Comparison of ENCODE assay signal across 23 mouse cellular contexts in genomic region chr19:55523340-55523739, GRCm38 (mm10).
A peak's percentile ranks its signal among the peaks of the same experiment; 100 is the strongest.
DNase-seq lines count a peak whose midpoint lies in the region; ATAC-seq lines count a peak whose summit lies in the region.
"Had no signal": no experiment of that assay in that cellular context is flagged by ENCODE, and none has a peak within 500 bp of the region (broad histone marks: within the 10 kb centered on the region; RNA-seq: fewer than 3 reads in every experiment).

No protein-coding gene starts in this region.

- ATAC-seq in midbrain, embryonic 13.5 days = no peak
- no peak for ATAC-seq in midbrain, embryonic 14.5 days (ENCODE audit: low FRiP score, low TSS enrichment)
- no peak for ATAC-seq in kidney, embryonic 14.5 days (ENCODE audit: low FRiP score, low TSS enrichment)

- H3K4me2 ChIP-seq in midbrain, embryonic 13.5 days (replicated peaks) = no peak overlapping the region
- no peak overlapping the region for H3K4me2 ChIP-seq in midbrain, embryonic 14.5 days (ENCODE audit: low read length)
- no peak overlapping the region for H3K4me2 ChIP-seq in kidney, embryonic 14.5 days (replicated peaks; ENCODE audit: low read depth, low read length)
- H3K4me2 ChIP-seq: hindbrain, embryonic 12.5 days; kidney, embryonic 15.5 days; limb, embryonic 13.5 days; midbrain, embryonic 11.5 days; neural tube, embryonic 13.5 days had no signal

- WGBS in midbrain, embryonic 13.5 days = 82% methylated on average over 9 of the region's 9 CpGs
- WGBS in midbrain, embryonic 14.5 days = 78% methylated on average over 9 of the region's 9 CpGs
- WGBS in kidney, embryonic 14.5 days = 90% methylated on average over 9 of the region's 9 CpGs

- no peaks in the 10 kb centered on the region for H3K27me3 ChIP-seq in midbrain, embryonic 13.5 days
- no peaks in the 10 kb centered on the region for H3K27me3 ChIP-seq in midbrain, embryonic 14.5 days (ENCODE audit: control insufficient read depth, insufficient read depth, low read length)
- H3K27me3 ChIP-seq in kidney, embryonic 14.5 days (ENCODE audit: control insufficient read depth, insufficient read depth, low read length) = no peaks in the 10 kb centered on the region
- H3K27me3 ChIP-seq: CH12.LX; hindbrain, embryonic 12.5 days; kidney, embryonic 15.5 days; limb, embryonic 13.5 days; neural tube, embryonic 13.5 days had no signal

- H3K4me3 ChIP-seq in midbrain, embryonic 13.5 days (replicated peaks) = no peak overlapping the region
- H3K4me3 ChIP-seq in midbrain, embryonic 14.5 days (replicated peaks; ENCODE audit: low read depth, low read length) = no peak overlapping the region
- H3K4me3 ChIP-seq in kidney, embryonic 14.5 days (ENCODE audit: low read length) = no peak overlapping the region
- H3K4me3 ChIP-seq: heart, adult 2 months; hindbrain, embryonic 12.5 days; kidney, embryonic 15.5 days; limb, embryonic 13.5 days; neural tube, embryonic 13.5 days had no signal

- no peak overlapping the region for H3K9ac ChIP-seq in midbrain, embryonic 13.5 days (replicated peaks)
- H3K9ac ChIP-seq in midbrain, embryonic 14.5 days (replicated peaks; ENCODE audit: low read length) = no peak overlapping the region
- no peak overlapping the region for H3K9ac ChIP-seq in kidney, embryonic 14.5 days (ENCODE audit: low read depth, low read length)
- H3K9ac ChIP-seq: hindbrain, embryonic 12.5 days; kidney, embryonic 15.5 days; limb, embryonic 13.5 days; liver, embryonic 14.5 days; neural tube, embryonic 13.5 days had no signal

- H3K27ac ChIP-seq in midbrain, embryonic 13.5 days = 0 out of 2 replicates have a peak overlapping the region, but pooled peaks have one; percentile 35
- no peak overlapping the region for H3K27ac ChIP-seq in midbrain, embryonic 14.5 days (replicated peaks; ENCODE audit: low read depth, low read length)
- H3K27ac ChIP-seq in kidney, embryonic 14.5 days (ENCODE audit: low read depth, low read length) = no peak overlapping the region
- H3K27ac ChIP-seq: heart, adult 2 months; hindbrain, embryonic 12.5 days; kidney, embryonic 15.5 days; limb, embryonic 13.5 days; liver, embryonic 14.5 days; neural tube, embryonic 13.5 days had no signal

- intact Hi-C loops in left cerebral cortex, postnatal 25 days (cut with DNase I) = loop anchor here (1.0 kb wide), 2 partner anchors 101 to 161 kb away; no protein-coding TSS in a partner anchor

- H3K4me1 ChIP-seq in midbrain, embryonic 13.5 days (replicated peaks) = peaks cover 9% of the 10 kb centered on the region; the same call in 1 of the 2 replicates
- H3K4me1 ChIP-seq in midbrain, embryonic 14.5 days (ENCODE audit: control insufficient read depth, insufficient read depth, low read length) = no peaks in the 10 kb centered on the region
- no peaks in the 10 kb centered on the region for H3K4me1 ChIP-seq in kidney, embryonic 14.5 days (ENCODE audit: control insufficient read depth, insufficient read depth, low read length)
- H3K4me1 ChIP-seq: hindbrain, embryonic 12.5 days; neural tube, embryonic 13.5 days had no signal

- H3K36me3 ChIP-seq in midbrain, embryonic 13.5 days = no peaks in the 10 kb centered on the region
- H3K36me3 ChIP-seq in midbrain, embryonic 14.5 days (ENCODE audit: control insufficient read depth, insufficient read depth, low read length) = no peaks in the 10 kb centered on the region
- H3K36me3 ChIP-seq in kidney, embryonic 14.5 days (ENCODE audit: control insufficient read depth, insufficient read depth, low read length) = no peaks in the 10 kb centered on the region
- H3K36me3 ChIP-seq: hindbrain, embryonic 12.5 days; kidney, embryonic 15.5 days; limb, embryonic 13.5 days; neural tube, embryonic 13.5 days had no signal

- DNase-seq in layer of hippocampus, adult 11-12 months (ENCODE audit: low spot score) = peak; percentile 31
- no peak for DNase-seq in layer of hippocampus, postnatal 10 days (ENCODE audit: low spot score in 2 of 2)
- DNase-seq in midbrain, embryonic 14.5 days = no peak
- peak; percentile 50 to 93 for DNase-seq in left cerebral cortex, postnatal 25 days (ENCODE audit: low spot score in 2 of 2)
- peak; percentile 73 to 85 for DNase-seq in right cerebral cortex, postnatal 36 days (ENCODE audit: low spot score in 2 of 2)
- no peak for DNase-seq in spleen, postnatal 10 days (ENCODE audit: low spot score in 2 of 2)
- DNase-seq: adrenal gland, postnatal 14 days; cerebellum, adult 11 months; cerebellum, postnatal 14 days; embryo, embryonic 11 days; gastrocnemius, postnatal 10 days; heart, adult 2 months; kidney, postnatal 4 days; thymus, postnatal 36 days had no signal

- no peaks in the 10 kb centered on the region for H3K9me3 ChIP-seq in midbrain, embryonic 13.5 days
- H3K9me3 ChIP-seq in midbrain, embryonic 14.5 days (ENCODE audit: control insufficient read depth, low read length) = no peaks in the 10 kb centered on the region
- no peaks in the 10 kb centered on the region for H3K9me3 ChIP-seq in kidney, embryonic 14.5 days (ENCODE audit: control insufficient read depth, low read length)
- H3K9me3 ChIP-seq: hindbrain, embryonic 12.5 days; kidney, embryonic 15.5 days; limb, embryonic 13.5 days; neural tube, embryonic 13.5 days had no signal

Comparison
In these comparisons a context has a peak if more than half of its experiments do, and no peak if none do; other contexts are left out.
1. DNase-seq: peak in layer of hippocampus, adult 11-12 months (single experiment), left cerebral cortex, postnatal 25 days (2 of 2) and right cerebral cortex, postnatal 36 days (2 of 2); none in layer of hippocampus, postnatal 10 days (0 of 2), midbrain, embryonic 14.5 days (single experiment) and spleen, postnatal 10 days (0 of 2).